Mouse (Mus musculus): Measurements from ENCODE around the gene Slit3. TPM values are rescaled to one million over a fixed set of nuclear protein-coding genes. Genes with fewer than 3 reads are reported as not detected.

Gene Slit3
- total and polyA plus RNA-seq, 3 experiments, result 0.55 to 4.8 (median 2.8) TPM

- no peak overlapping the region for H3K4me2 ChIP-seq (ENCODE audit: insufficient read depth, low read depth, poor library complexity, severe bottlenecking)
- no peaks in the 10 kb centered on the region for H3K27me3 ChIP-seq (replicated peaks)
- H3K36me3 ChIP-seq (replicated peaks in 1 of 2; ENCODE audit: control insufficient read depth in 1 of 2, insufficient read depth in 1 of 2, low read length in 1 of 2), result peaks cover 0 to 33% of the 10 kb centered on the region in 2 experiments
- no peaks in the 10 kb centered on the region for H3K79me2 ChIP-seq (replicated peaks; ENCODE audit: control insufficient read depth, extremely low read depth, insufficient read depth, poor library complexity, severe bottlenecking)
- in situ Hi-C loops (cut with MboI; ENCODE audit: low pct_ligation_motif_present, low pct_unique_long_range_greater_than_20kb, low sequenced_read_pairs) (loop anchor here (25.0 kb wide), 1 partner anchor 226 kb away; no protein-coding TSS in a partner anchor), dilution Hi-C loops (cut with MboI; ENCODE audit: extremely low pct_ligation_motif_present, extremely low pct_unique_long_range_greater_than_20kb, low sequenced_read_pairs) (no loop called here)
- peaks cover 0 to 24% of the 10 kb centered on the region in 2 experiments; a peak in 3 of 4 replicates for H3K4me1 ChIP-seq (ENCODE audit: control insufficient read depth in 1 of 2, insufficient read depth in 2 of 2)
- H3K27ac ChIP-seq (ENCODE audit: insufficient read depth, low read depth), result no peak overlapping the region
- no peak for TF ChIP-seq PAX5 (IDR thresholded peaks at IDR 0.05; ENCODE audit: low read length)
- no peak for TF ChIP-seq TCF12 (IDR thresholded peaks at IDR 0.05; ENCODE audit: low read depth, low read length)
- TF ChIP-seq POLR2A (IDR thresholded peaks at IDR 0.05; ENCODE audit: low read depth, low read length), result no peak
- TF ChIP-seq USF1 (IDR thresholded peaks at IDR 0.05; ENCODE audit: low read depth, low read length), result no peak
- no peak for TF ChIP-seq GABPA (IDR thresholded peaks at IDR 0.05; ENCODE audit: insufficient replicate concordance, low read depth, low read length)
- no peak for TF ChIP-seq RCOR1 (conservative IDR thresholded peaks at IDR 0.05; ENCODE audit: low read depth, low read length)
- TF ChIP-seq CHD1 (IDR thresholded peaks at IDR 0.05; ENCODE audit: low read depth, low read length), result no peak
- no peak for TF ChIP-seq MAX (IDR thresholded peaks at IDR 0.05; ENCODE audit: low read length)
- no peak for TF ChIP-seq MAZ (IDR thresholded peaks at IDR 0.05; ENCODE audit: low read depth, low read length)
- no peak for TF ChIP-seq NELFE (IDR thresholded peaks at IDR 0.05; ENCODE audit: low read depth, low read length)
- TF ChIP-seq RAD21 (IDR thresholded peaks at IDR 0.05; ENCODE audit: low read depth, low read length), result no peak
- no peak for TF ChIP-seq ELF1 (IDR thresholded peaks at IDR 0.05; ENCODE audit: low read depth, low read length)
- no peak for TF ChIP-seq ZKSCAN1 (IDR thresholded peaks at IDR 0.05; ENCODE audit: borderline replicate concordance, low read depth, low read length)
- TF ChIP-seq ZC3H11A (IDR thresholded peaks at IDR 0.05; ENCODE audit: low read depth, low read length), result no peak
- TF ChIP-seq NRF1 (IDR thresholded peaks at IDR 0.05; ENCODE audit: low read depth, low read length), result no peak
- TF ChIP-seq JUND (conservative IDR thresholded peaks at IDR 0.05; ENCODE audit: low read depth, low read length), result no peak
- TF ChIP-seq SMC3 (IDR thresholded peaks at IDR 0.05; ENCODE audit: low read depth, low read length), result no peak
- TF ChIP-seq ETS1 (conservative IDR thresholded peaks at IDR 0.05; ENCODE audit: low read depth, low read length), result no peak
- no peak for DNase-seq (ENCODE audit: extremely low read depth)
- H3K4me3 ChIP-seq (replicated peaks in 1 of 3; ENCODE audit: low read depth in 2 of 3, low read length in 2 of 3, poor library complexity in 1 of 3), result no peak overlapping the region
- no peak overlapping the region for H3K9ac ChIP-seq (ENCODE audit: insufficient read depth, low read depth)
- H3K9me3 ChIP-seq (replicated peaks; ENCODE audit: low read length), result no peaks in the 10 kb centered on the region
Measured at GRCm38 (mm10) chr11:35663661-35664060, 542.6 kb downstream of the Slit3 start.

DNA sequence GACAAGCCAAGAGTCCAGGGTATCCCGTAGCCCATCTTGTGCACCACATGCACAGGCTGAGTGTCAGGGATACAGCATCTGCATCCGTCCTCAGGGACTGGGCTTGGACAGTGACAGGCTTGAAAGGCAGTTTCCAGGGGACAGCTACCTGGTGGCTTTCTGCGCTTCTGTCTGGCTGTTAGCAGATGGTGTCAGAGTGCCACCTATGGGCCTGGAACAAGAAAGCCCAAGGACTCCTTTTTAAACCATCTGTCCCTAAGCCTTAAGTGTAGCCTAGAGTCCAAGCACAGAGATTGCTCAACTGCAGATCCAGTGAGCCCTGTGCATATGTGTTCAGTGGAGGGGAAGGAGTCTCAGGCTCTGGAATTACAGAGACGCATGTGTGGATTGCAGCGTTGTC, 544.0 kb downstream of the Slit3 start:
- no peaks in the 10 kb centered on the region for H3K27me3 ChIP-seq (replicated peaks)
- H3K27ac ChIP-seq (ENCODE audit: insufficient read depth, low read depth), result no peak overlapping the region
- in situ Hi-C loops (cut with MboI; ENCODE audit: low pct_ligation_motif_present, low pct_unique_long_range_greater_than_20kb, low sequenced_read_pairs), result loop anchor here (25.0 kb wide), 1 partner anchor 228 kb away; no protein-coding TSS in a partner anchor
- dilution Hi-C loops (cut with MboI; ENCODE audit: extremely low pct_ligation_motif_present, extremely low pct_unique_long_range_greater_than_20kb, low sequenced_read_pairs), result no loop called here
- H3K4me2 ChIP-seq (ENCODE audit: insufficient read depth, low read depth, poor library complexity, severe bottlenecking), result no peak overlapping the region
- H3K9ac ChIP-seq (ENCODE audit: insufficient read depth, low read depth), result no peak overlapping the region
- peaks cover 0 to 45% of the 10 kb centered on the region in 2 experiments for H3K36me3 ChIP-seq (replicated peaks in 1 of 2; ENCODE audit: control insufficient read depth in 1 of 2, insufficient read depth in 1 of 2, low read length in 1 of 2)
- DNase-seq (ENCODE audit: extremely low read depth), result peak; percentile 52
- peaks cover 0 to 24% of the 10 kb centered on the region in 2 experiments; a peak in 3 of 4 replicates for H3K4me1 ChIP-seq (ENCODE audit: control insufficient read depth in 1 of 2, insufficient read depth in 2 of 2)
- H3K79me2 ChIP-seq (replicated peaks; ENCODE audit: control insufficient read depth, extremely low read depth, insufficient read depth, poor library complexity, severe bottlenecking), result no peaks in the 10 kb centered on the region
- no peak overlapping the region for H3K4me3 ChIP-seq (replicated peaks in 1 of 3; ENCODE audit: low read depth in 2 of 3, low read length in 2 of 3, poor library complexity in 1 of 3)
- TF ChIP-seq MEF2A (IDR thresholded peaks at IDR 0.05; ENCODE audit: borderline replicate concordance, low read depth, low read length), result no peak
- peak; percentile 77 to 89 for TF ChIP-seq CTCF (conservative IDR thresholded peaks at IDR 0.05 in 1 of 2, IDR thresholded peaks at IDR 0.05 in 1 of 2; ENCODE audit: low read depth in 2 of 2, low read length in 2 of 2)
- no peak for TF ChIP-seq SIN3A (IDR thresholded peaks at IDR 0.05; ENCODE audit: low read length)
- no peak for TF ChIP-seq ZMIZ1 (IDR thresholded peaks at IDR 0.05; ENCODE audit: low read depth, low read length)
- TF ChIP-seq RAD21 (IDR thresholded peaks at IDR 0.05; ENCODE audit: low read depth, low read length), result peak; percentile 91
- TF ChIP-seq UBTF (IDR thresholded peaks at IDR 0.05; ENCODE audit: low read depth, low read length), result no peak
- TF ChIP-seq NELFE (IDR thresholded peaks at IDR 0.05; ENCODE audit: low read depth, low read length), result 0 out of 2 replicates have a peak, but pooled peaks have one; percentile 41
- no peak for TF ChIP-seq JUN (IDR thresholded peaks at IDR 0.05; ENCODE audit: insufficient read depth, low read depth, low read length)
- TF ChIP-seq SMC3 (IDR thresholded peaks at IDR 0.05; ENCODE audit: low read depth, low read length), result peak; percentile 73
- no peak for TF ChIP-seq PAX5 (IDR thresholded peaks at IDR 0.05; ENCODE audit: low read length)
- TF ChIP-seq GABPA (IDR thresholded peaks at IDR 0.05; ENCODE audit: insufficient replicate concordance, low read depth, low read length), result no peak
- TF ChIP-seq JUND (conservative IDR thresholded peaks at IDR 0.05; ENCODE audit: low read depth, low read length), result no peak
- 0 out of 2 replicates have a peak, but pooled peaks have one; percentile 7 for TF ChIP-seq ZC3H11A (IDR thresholded peaks at IDR 0.05; ENCODE audit: low read depth, low read length)
- TF ChIP-seq E2F4 (IDR thresholded peaks at IDR 0.05; ENCODE audit: insufficient replicate concordance, low read depth, low read length), result no peak
- no peak for TF ChIP-seq MXI1 (IDR thresholded peaks at IDR 0.05; ENCODE audit: low read depth, low read length)
- TF ChIP-seq IRF4 (IDR thresholded peaks at IDR 0.05; ENCODE audit: low read depth, low read length), result no peak
- TF ChIP-seq ETS1 (conservative IDR thresholded peaks at IDR 0.05; ENCODE audit: low read depth, low read length), result no peak
- no peak for TF ChIP-seq NRF1 (IDR thresholded peaks at IDR 0.05; ENCODE audit: low read depth, low read length)
- H3K9me3 ChIP-seq (replicated peaks; ENCODE audit: low read length), result no peaks in the 10 kb centered on the region
